Mouse (Mus musculus): Measurements from ENCODE around the gene Rae1. TPM values are rescaled to one million over a fixed set of nuclear protein-coding genes. Genes with fewer than 3 reads are reported as not detected.

The Rae1 gene
- polyA plus RNA-seq, 2 experiments, result 45.9 to 65.3 TPM

GRCm38 (mm10) chr2:173049231-173049630, 49.3 kb downstream of the Rae1 start:
- no peak overlapping the region; the same call in 1 of the 2 replicates for H3K27ac ChIP-seq
- no peaks in the 10 kb centered on the region for H3K36me3 ChIP-seq (replicated peaks; ENCODE audit: control insufficient read depth, insufficient read depth, low read depth)
- no peak for TF ChIP-seq CTCF (IDR thresholded peaks at IDR 0.05; ENCODE audit: low read depth)
- TF ChIP-seq EP300 (IDR thresholded peaks at IDR 0.05; ENCODE audit: low read depth), result no peak
- H3K27me3 ChIP-seq (ENCODE audit: control insufficient read depth, insufficient read depth, low read length), result no peaks in the 10 kb centered on the region
- H3K4me2 ChIP-seq (ENCODE audit: low read depth), result no peak overlapping the region
- WGBS (ENCODE audit: insufficient replicate concordance), result 66% methylated on average over 3 of the region's 3 CpGs
- DNase-seq (ENCODE audit: low read depth in 3 of 3, low spot score in 3 of 3) (no peak), ATAC-seq (ENCODE audit: insufficient read depth) (no peak)
- no peaks in the 10 kb centered on the region for H3K9me3 ChIP-seq (ENCODE audit: control insufficient read depth, low read length)
- H3K9ac ChIP-seq (replicated peaks), result no peak overlapping the region
- peaks cover 9 to 16% of the 10 kb centered on the region in 2 experiments for H3K4me1 ChIP-seq (replicated peaks; ENCODE audit: control insufficient read depth in 2 of 2, insufficient read depth in 2 of 2, low read length in 1 of 2)
- H3K4me3 ChIP-seq (ENCODE audit: insufficient read depth in 1 of 2, low read depth in 2 of 2, low read length in 2 of 2), result no peak overlapping the region

DNA sequence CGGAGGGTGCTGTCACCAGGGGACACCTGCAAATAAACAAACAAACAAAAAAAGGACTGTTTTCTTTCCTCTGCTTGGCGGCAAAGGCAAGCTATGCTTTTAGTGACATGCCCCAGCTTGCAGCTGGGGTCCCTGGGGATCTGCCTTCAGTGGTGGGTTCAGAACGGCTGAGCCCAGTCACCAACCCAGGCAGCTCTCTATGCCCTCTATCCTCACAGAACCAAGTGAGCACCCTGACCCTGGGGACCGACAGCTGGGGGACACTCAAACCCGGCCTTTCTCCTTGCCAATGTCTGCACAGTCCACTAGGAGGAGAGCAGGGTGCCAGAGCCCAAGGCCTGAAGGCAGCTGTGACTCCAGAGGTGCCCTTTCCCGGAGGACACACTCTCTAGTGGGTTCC, 49.9 kb downstream of the Rae1 start:
- no peaks in the 10 kb centered on the region for H3K9me3 ChIP-seq (ENCODE audit: control insufficient read depth, low read length)
- no peak overlapping the region for H3K4me2 ChIP-seq (ENCODE audit: low read depth)
- H3K27ac ChIP-seq, result no peak overlapping the region
- H3K9ac ChIP-seq (replicated peaks), result no peak overlapping the region
- peaks cover 7 to 14% of the 10 kb centered on the region in 2 experiments for H3K4me1 ChIP-seq (replicated peaks; ENCODE audit: control insufficient read depth in 2 of 2, insufficient read depth in 2 of 2, low read length in 1 of 2)
- H3K4me3 ChIP-seq (ENCODE audit: insufficient read depth in 1 of 2, low read depth in 2 of 2, low read length in 2 of 2), result no peak overlapping the region
- no peaks in the 10 kb centered on the region for H3K27me3 ChIP-seq (ENCODE audit: control insufficient read depth, insufficient read depth, low read length)
- H3K36me3 ChIP-seq (replicated peaks; ENCODE audit: control insufficient read depth, insufficient read depth, low read depth), result no peaks in the 10 kb centered on the region
- TF ChIP-seq CTCF (IDR thresholded peaks at IDR 0.05; ENCODE audit: low read depth), result peak; percentile 49
- TF ChIP-seq EP300 (IDR thresholded peaks at IDR 0.05; ENCODE audit: low read depth), result no peak
- no peak for DNase-seq (ENCODE audit: low read depth in 3 of 3, low spot score in 3 of 3)
- 53% methylated on average over 6 of the region's 6 CpGs for WGBS (ENCODE audit: insufficient replicate concordance)
- ATAC-seq (ENCODE audit: insufficient read depth), result no peak

GRCm38 (mm10) chr2:173050604-173051382, 50.9 kb downstream of the Rae1 start:
- peaks cover 5 to 12% of the 10 kb centered on the region in 2 experiments for H3K4me1 ChIP-seq (replicated peaks; ENCODE audit: control insufficient read depth in 2 of 2, insufficient read depth in 2 of 2, low read length in 1 of 2)
- H3K9ac ChIP-seq (replicated peaks), result 0 out of 2 replicates have a peak overlapping the region, but pooled peaks have one; percentile 13
- DNase-seq (ENCODE audit: low read depth in 3 of 3, low spot score in 3 of 3) (no peak), ATAC-seq (ENCODE audit: insufficient read depth) (peak; percentile 23; the same call in 1 of the 2 replicates)
- H3K27me3 ChIP-seq (ENCODE audit: control insufficient read depth, insufficient read depth, low read length), result no peaks in the 10 kb centered on the region
- no peaks in the 10 kb centered on the region for H3K36me3 ChIP-seq (replicated peaks; ENCODE audit: control insufficient read depth, insufficient read depth, low read depth)
- H3K4me2 ChIP-seq (ENCODE audit: low read depth), result no peak overlapping the region
- 47% methylated on average over 8 of the region's 8 CpGs for WGBS (ENCODE audit: insufficient replicate concordance)
- H3K27ac ChIP-seq, result no peak overlapping the region
- no peak overlapping the region for H3K4me3 ChIP-seq (ENCODE audit: insufficient read depth in 1 of 2, low read depth in 2 of 2, low read length in 2 of 2)
- TF ChIP-seq CTCF (IDR thresholded peaks at IDR 0.05; ENCODE audit: low read depth), result peak; percentile 45
- TF ChIP-seq EP300 (IDR thresholded peaks at IDR 0.05; ENCODE audit: low read depth), result no peak
- H3K9me3 ChIP-seq (ENCODE audit: control insufficient read depth, low read length), result no peaks in the 10 kb centered on the region

DNA sequence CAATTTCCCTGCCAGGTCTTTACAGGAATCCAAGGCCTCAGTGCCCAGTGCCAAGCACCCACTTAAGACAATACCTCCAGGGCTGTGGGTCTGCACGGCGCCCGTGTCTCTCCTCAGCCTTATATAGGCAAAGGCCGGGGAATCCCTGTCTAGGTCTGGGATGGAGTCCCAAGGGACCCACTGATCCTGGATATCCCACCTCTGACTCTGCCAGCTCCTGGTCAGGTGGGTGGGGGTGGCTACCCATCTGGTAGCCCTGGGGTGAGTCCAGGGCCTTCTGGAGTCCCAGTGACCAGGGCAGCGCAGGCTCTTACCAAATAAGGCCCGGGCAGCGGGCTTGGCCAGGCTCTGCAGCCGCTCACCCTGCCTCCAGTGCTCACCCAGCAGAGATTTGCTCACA, 53.0 kb downstream of the Rae1 start:
- H3K27ac ChIP-seq, result no peak overlapping the region
- WGBS (ENCODE audit: insufficient replicate concordance), result 75% methylated on average over 8 of the region's 8 CpGs
- no peak for ATAC-seq (ENCODE audit: insufficient read depth)
- no peaks in the 10 kb centered on the region for H3K27me3 ChIP-seq (ENCODE audit: control insufficient read depth, insufficient read depth, low read length)
- TF ChIP-seq EP300 (IDR thresholded peaks at IDR 0.05; ENCODE audit: low read depth) (no peak), CTCF (IDR thresholded peaks at IDR 0.05; ENCODE audit: low read depth) (no peak)
- H3K36me3 ChIP-seq (replicated peaks; ENCODE audit: control insufficient read depth, insufficient read depth, low read depth), result no peaks in the 10 kb centered on the region
- peaks cover 13 to 22% of the 10 kb centered on the region in 2 experiments for H3K4me1 ChIP-seq (replicated peaks; ENCODE audit: control insufficient read depth in 2 of 2, insufficient read depth in 2 of 2, low read length in 1 of 2)
- DNase-seq (ENCODE audit: low read depth in 3 of 3, low spot score in 3 of 3), result no peak
- H3K4me3 ChIP-seq (ENCODE audit: insufficient read depth in 1 of 2, low read depth in 2 of 2, low read length in 2 of 2), result no peak overlapping the region
- H3K9me3 ChIP-seq (ENCODE audit: control insufficient read depth, low read length), result no peaks in the 10 kb centered on the region
- H3K9ac ChIP-seq (replicated peaks), result no peak overlapping the region
- no peak overlapping the region for H3K4me2 ChIP-seq (ENCODE audit: low read depth)

DNA sequence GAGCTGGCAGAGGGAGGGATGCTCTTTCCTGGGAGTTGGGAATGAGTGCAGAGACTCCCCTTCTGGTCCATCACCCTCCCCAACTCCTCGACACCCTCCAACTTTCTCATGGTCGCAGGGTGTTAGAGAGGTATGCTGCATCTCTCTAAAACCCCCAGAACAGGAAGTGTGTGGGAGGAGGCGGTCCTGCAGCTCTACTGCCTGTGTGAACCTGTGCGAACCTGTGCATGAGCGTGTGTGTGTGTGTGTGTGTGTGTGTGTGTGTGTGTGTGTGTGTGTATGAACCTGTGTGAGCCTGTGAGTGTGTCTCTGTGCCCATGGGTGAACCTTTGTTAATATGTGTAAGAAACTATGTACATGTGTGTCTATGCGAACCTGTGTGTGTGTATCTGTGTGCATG, 53.9 kb downstream of the Rae1 start:
- ATAC-seq (ENCODE audit: insufficient read depth), result no peak
- H3K27me3 ChIP-seq (ENCODE audit: control insufficient read depth, insufficient read depth, low read length), result no peaks in the 10 kb centered on the region
- no peak overlapping the region for H3K27ac ChIP-seq
- no peak overlapping the region for H3K4me2 ChIP-seq (ENCODE audit: low read depth)
- no peaks in the 10 kb centered on the region for H3K36me3 ChIP-seq (replicated peaks; ENCODE audit: control insufficient read depth, insufficient read depth, low read depth)
- DNase-seq (ENCODE audit: low read depth in 3 of 3, low spot score in 3 of 3), result no peak
- 45% methylated on average over 6 of the region's 6 CpGs for WGBS (ENCODE audit: insufficient replicate concordance)
- no peak for TF ChIP-seq EP300 (IDR thresholded peaks at IDR 0.05; ENCODE audit: low read depth)
- TF ChIP-seq CTCF (IDR thresholded peaks at IDR 0.05; ENCODE audit: low read depth), result no peak
- H3K4me1 ChIP-seq (replicated peaks; ENCODE audit: control insufficient read depth in 2 of 2, insufficient read depth in 2 of 2, low read length in 1 of 2), result peaks cover 13 to 26% of the 10 kb centered on the region in 2 experiments
- no peaks in the 10 kb centered on the region for H3K9me3 ChIP-seq (ENCODE audit: control insufficient read depth, low read length)
- H3K9ac ChIP-seq (replicated peaks), result no peak overlapping the region
- H3K4me3 ChIP-seq (ENCODE audit: insufficient read depth in 1 of 2, low read depth in 2 of 2, low read length in 2 of 2), result no peak overlapping the region

All from liver, embryonic 14.5 days (tissue).